Mouse (Mus musculus): Measurements from ENCODE around the gene Tmem251. TPM values are rescaled to one million over a fixed set of nuclear protein-coding genes. Genes with fewer than 3 reads are reported as not detected.

Tmem251 gene
- polyA plus RNA-seq, 1 experiment, result 4.2 TPM

- H3K4me3 ChIP-seq (ENCODE audit: control insufficient read depth, insufficient read depth, low read length), result peak overlapping the region; percentile 75
- H3K4me1 ChIP-seq (replicated peaks; ENCODE audit: control insufficient read depth, insufficient read depth, low read length), result peaks cover 10% of the 10 kb centered on the region
- H3K27me3 ChIP-seq (ENCODE audit: control insufficient read depth, insufficient read depth, low read length), result no peaks in the 10 kb centered on the region
- H3K27ac ChIP-seq (ENCODE audit: control insufficient read depth, insufficient read depth, low read length), result peak overlapping the region; percentile 13; the same call in 1 of the 2 replicates
- 0 out of 2 replicates have a peak, but pooled peaks cover 3% of the 10 kb centered on the region for H3K36me3 ChIP-seq (ENCODE audit: control insufficient read depth, insufficient read depth, low read length)
- TF ChIP-seq CTCF (IDR thresholded peaks at IDR 0.05; ENCODE audit: borderline replicate concordance, control insufficient read depth, extremely low read depth, insufficient read depth, low read length, poor library complexity) (no peak), POLR2A (IDR thresholded peaks at IDR 0.05; ENCODE audit: control insufficient read depth, extremely low read depth, insufficient read depth, low read length, poor library complexity) (no peak)
- DNase-seq, result no peak
- 1% methylated on average over 33 of the region's 33 CpGs for WGBS
Observed at GRCm38 (mm10) chr12:102743036-102743588, 450 bp upstream of the Tmem251 start.

DNA sequence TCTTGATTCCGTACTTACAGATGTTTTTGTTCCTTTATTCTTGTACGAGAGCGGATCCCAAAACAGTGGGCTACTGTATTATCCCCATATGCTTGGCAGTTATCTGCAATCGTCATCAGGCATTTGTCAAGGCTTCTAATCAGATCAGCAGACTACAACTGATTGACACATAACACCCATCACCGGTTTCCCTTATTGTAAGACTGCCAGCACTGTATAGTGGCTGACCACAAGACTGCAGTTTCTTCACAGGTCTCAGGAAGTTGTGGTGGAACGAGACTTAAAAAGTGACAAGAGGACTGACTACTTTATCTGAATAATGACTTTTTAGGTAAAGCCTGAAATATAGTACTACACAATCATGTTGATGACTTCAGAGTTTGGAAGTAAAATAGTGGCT, 1.3 kb downstream of the Tmem251 start:
- DNase-seq, result no peak
- Histone ChIP-seq H3K27ac (ENCODE audit: control insufficient read depth, insufficient read depth, low read length) (no peak overlapping the region), H3K4me1 (replicated peaks; ENCODE audit: control insufficient read depth, insufficient read depth, low read length) (peaks cover 10% of the 10 kb centered on the region), H3K27me3 (ENCODE audit: control insufficient read depth, insufficient read depth, low read length) (no peaks in the 10 kb centered on the region), H3K4me3 (ENCODE audit: control insufficient read depth, insufficient read depth, low read length) (no peak overlapping the region), H3K36me3 (ENCODE audit: control insufficient read depth, insufficient read depth, low read length) (0 out of 2 replicates have a peak, but pooled peaks cover 3% of the 10 kb centered on the region)
- WGBS, result 7% methylated on average over 6 of the region's 6 CpGs
- no peak for TF ChIP-seq POLR2A (IDR thresholded peaks at IDR 0.05; ENCODE audit: control insufficient read depth, extremely low read depth, insufficient read depth, low read length, poor library complexity)
- TF ChIP-seq CTCF (IDR thresholded peaks at IDR 0.05; ENCODE audit: borderline replicate concordance, control insufficient read depth, extremely low read depth, insufficient read depth, low read length, poor library complexity), result no peak

DNA sequence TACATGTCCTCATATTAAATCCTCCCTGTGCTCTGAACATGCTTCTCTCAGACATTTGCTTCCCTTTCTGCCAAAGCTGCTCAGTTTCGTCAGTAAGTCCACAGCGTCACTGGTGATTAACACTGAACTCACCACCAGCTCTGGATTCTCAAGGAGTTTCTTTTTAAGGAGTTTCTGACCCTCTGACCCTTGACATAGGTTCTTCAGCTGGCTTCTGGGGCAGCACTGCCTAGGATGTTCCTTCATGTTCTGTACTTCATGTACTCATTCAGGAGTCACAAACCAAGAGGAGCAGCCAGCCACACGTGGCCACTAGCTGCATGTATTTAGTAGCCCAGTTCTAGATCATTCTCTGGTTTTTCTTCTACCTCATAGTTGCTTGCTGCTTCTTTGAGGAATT, 4.7 kb downstream of the Tmem251 start:
- TF ChIP-seq POLR2A (IDR thresholded peaks at IDR 0.05; ENCODE audit: control insufficient read depth, extremely low read depth, insufficient read depth, low read length, poor library complexity), result no peak
- TF ChIP-seq CTCF (IDR thresholded peaks at IDR 0.05; ENCODE audit: borderline replicate concordance, control insufficient read depth, extremely low read depth, insufficient read depth, low read length, poor library complexity), result no peak
- Histone ChIP-seq H3K27ac (ENCODE audit: control insufficient read depth, insufficient read depth, low read length) (no peak overlapping the region), H3K27me3 (ENCODE audit: control insufficient read depth, insufficient read depth, low read length) (no peaks in the 10 kb centered on the region), H3K4me1 (replicated peaks; ENCODE audit: control insufficient read depth, insufficient read depth, low read length) (peaks cover 5% of the 10 kb centered on the region), H3K36me3 (ENCODE audit: control insufficient read depth, insufficient read depth, low read length) (0 out of 2 replicates have a peak, but pooled peaks cover 3% of the 10 kb centered on the region), H3K4me3 (ENCODE audit: control insufficient read depth, insufficient read depth, low read length) (no peak overlapping the region)
- 91% methylated on average over 3 of the region's 3 CpGs for WGBS
- DNase-seq, result no peak

DNA sequence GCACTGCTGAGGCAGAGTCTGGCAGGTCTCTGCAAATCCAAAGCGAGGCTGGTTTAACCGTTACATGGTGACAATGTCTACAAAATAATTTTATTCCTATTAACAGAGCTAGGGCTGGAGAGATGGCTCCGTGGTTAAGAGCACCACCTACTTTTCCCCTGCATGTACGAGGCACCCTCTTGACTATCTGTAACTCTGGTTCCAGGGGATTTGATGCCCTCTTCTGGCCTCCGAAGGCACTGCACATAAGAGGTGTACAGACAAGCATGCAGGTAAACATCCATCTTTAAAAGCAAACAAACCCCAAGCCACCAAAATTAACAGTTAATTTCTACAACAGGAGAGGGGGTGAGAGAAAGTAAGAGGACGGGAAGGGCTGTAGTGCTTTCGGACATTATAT, 12.7 kb downstream of the Tmem251 start:
- H3K4me1 ChIP-seq (replicated peaks; ENCODE audit: control insufficient read depth, insufficient read depth, low read length), result peaks cover 7% of the 10 kb centered on the region
- H3K36me3 ChIP-seq (ENCODE audit: control insufficient read depth, insufficient read depth, low read length), result no peaks in the 10 kb centered on the region
- TF ChIP-seq POLR2A (IDR thresholded peaks at IDR 0.05; ENCODE audit: control insufficient read depth, extremely low read depth, insufficient read depth, low read length, poor library complexity), result no peak
- TF ChIP-seq CTCF (IDR thresholded peaks at IDR 0.05; ENCODE audit: borderline replicate concordance, control insufficient read depth, extremely low read depth, insufficient read depth, low read length, poor library complexity), result no peak
- no peak overlapping the region for H3K27ac ChIP-seq (ENCODE audit: control insufficient read depth, insufficient read depth, low read length)
- WGBS, result 90% methylated on average over 7 of the region's 7 CpGs
- H3K27me3 ChIP-seq (ENCODE audit: control insufficient read depth, insufficient read depth, low read length), result no peaks in the 10 kb centered on the region
- no peak overlapping the region for H3K4me3 ChIP-seq (ENCODE audit: control insufficient read depth, insufficient read depth, low read length)
- peak; percentile 51 for DNase-seq

DNA sequence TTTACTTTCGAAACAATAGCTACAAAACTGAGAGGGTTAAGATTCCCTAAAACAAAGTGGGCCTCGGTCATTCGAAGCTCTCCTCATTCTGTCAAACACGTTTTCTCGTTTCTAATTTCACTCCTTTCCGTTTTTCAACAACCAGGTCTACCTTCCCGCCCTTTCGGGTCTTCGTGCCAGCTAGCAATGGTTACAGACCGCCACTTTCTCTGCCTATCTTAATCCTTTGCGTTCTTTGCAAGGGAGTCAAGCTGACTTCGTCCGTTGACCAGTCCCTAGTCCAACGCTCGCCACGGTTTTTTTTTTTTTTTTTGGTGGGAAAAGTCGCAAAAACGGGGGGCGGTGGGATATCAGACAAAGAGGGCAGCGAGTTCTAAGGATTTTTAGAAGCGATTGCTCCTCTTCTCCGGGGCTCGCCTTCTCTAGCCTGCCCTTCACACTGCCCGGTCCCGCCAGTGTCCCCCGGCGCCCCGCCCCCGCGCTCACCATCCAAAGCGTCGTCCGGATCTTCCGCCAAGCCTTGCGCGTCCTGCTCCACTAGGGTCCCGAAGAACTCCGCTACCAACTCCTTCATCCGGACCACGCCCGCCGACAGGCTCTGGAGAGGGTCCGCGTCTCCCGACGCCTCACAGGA, 13.6 kb downstream of the Tmem251 start:
- Histone ChIP-seq H3K36me3 (ENCODE audit: control insufficient read depth, insufficient read depth, low read length) (no peaks in the 10 kb centered on the region), H3K4me1 (replicated peaks; ENCODE audit: control insufficient read depth, insufficient read depth, low read length) (peaks cover 7% of the 10 kb centered on the region), H3K27me3 (ENCODE audit: control insufficient read depth, insufficient read depth, low read length) (no peaks in the 10 kb centered on the region), H3K4me3 (ENCODE audit: control insufficient read depth, insufficient read depth, low read length) (peak overlapping the region; percentile 92), H3K27ac (ENCODE audit: control insufficient read depth, insufficient read depth, low read length) (no peak overlapping the region)
- TF ChIP-seq CTCF (IDR thresholded peaks at IDR 0.05; ENCODE audit: borderline replicate concordance, control insufficient read depth, extremely low read depth, insufficient read depth, low read length, poor library complexity) (no peak), POLR2A (IDR thresholded peaks at IDR 0.05; ENCODE audit: control insufficient read depth, extremely low read depth, insufficient read depth, low read length, poor library complexity) (no peak)
- no peak for DNase-seq
- WGBS, result 2% methylated on average over 46 of the region's 46 CpGs

- TF ChIP-seq CTCF (IDR thresholded peaks at IDR 0.05; ENCODE audit: borderline replicate concordance, control insufficient read depth, extremely low read depth, insufficient read depth, low read length, poor library complexity) (peak; percentile 73), POLR2A (IDR thresholded peaks at IDR 0.05; ENCODE audit: control insufficient read depth, extremely low read depth, insufficient read depth, low read length, poor library complexity) (peak; percentile 60)
- Histone ChIP-seq H3K4me1 (replicated peaks; ENCODE audit: control insufficient read depth, insufficient read depth, low read length) (peaks cover 7% of the 10 kb centered on the region), H3K4me3 (ENCODE audit: control insufficient read depth, insufficient read depth, low read length) (peak within 1 kb of the TSS; percentile 92), H3K36me3 (ENCODE audit: control insufficient read depth, insufficient read depth, low read length) (no peaks in the 10 kb centered on the region), H3K27ac (ENCODE audit: control insufficient read depth, insufficient read depth, low read length) (peak within 1 kb of the TSS; percentile 9; the same call in 1 of the 2 replicates), H3K27me3 (ENCODE audit: control insufficient read depth, insufficient read depth, low read length) (no peaks in the 10 kb centered on the region)
- under 1% methylated on average over 73 of the region's 73 CpGs for WGBS
- DNase-seq, result peak; percentile 95
Observed at GRCm38 (mm10) chr12:102757689-102758402, 14.3 kb downstream of the Tmem251 start, which contains the start of the genes Gm28051, Gon7 and Ubr7. Gene Gm28051, minus strand, starts transcription at chr12:102757765. Gene Gon7, minus strand, starts transcription at chr12:102757803. Gene Ubr7, plus strand, starts transcription at chr12:102757967.
